Mouse (Mus musculus): ENCODE data around the gene Coq5. TPM values are rescaled to one million over a fixed set of nuclear protein-coding genes. Genes with fewer than 3 reads are reported as not detected.

Gene Coq5
- polyA plus RNA-seq (2015; fragmentation: Nextera tagmentation; extraction: Ambion mirVana) = 38.1 and 42.0 TPM in 2 replicates

DNA sequence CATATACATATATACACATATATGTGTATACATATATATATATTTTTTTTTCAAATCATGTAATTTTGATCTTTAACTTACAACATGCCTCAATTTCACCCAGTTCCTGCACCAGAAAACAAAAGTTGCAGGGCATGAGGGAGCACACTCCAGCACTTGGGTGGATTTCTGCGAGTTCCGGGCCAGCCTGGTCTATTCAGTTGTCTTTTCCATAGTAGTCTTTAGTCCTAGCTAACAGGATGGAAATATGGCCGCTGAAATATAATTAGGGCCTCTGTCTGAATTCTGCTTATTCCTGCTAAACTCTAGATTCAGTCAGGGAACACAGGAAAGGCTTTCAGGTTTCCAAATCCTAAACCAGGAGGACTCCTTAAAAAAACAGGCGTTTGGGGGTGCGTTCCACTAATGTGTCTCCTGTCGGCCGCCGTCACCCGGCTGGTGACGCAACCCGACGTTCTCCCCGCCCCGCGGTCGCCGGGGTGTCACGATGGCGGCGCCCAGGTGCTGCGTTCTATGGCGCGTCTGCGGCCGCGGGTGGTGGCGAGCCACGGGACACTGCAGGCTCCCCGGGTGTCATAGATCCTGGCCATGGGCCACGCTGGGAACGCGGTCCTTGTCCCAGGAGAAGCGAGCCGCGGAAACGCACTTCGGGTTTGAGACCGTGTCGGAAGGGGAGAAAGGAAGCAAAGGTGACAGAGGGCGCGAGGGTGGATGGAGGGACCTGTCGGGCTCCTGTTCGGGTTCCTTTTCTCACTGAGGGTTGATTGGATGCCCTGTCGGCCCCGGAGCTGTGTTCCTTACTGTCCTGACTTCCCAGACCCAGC, at the start of gene Coq5:
Gene Coq5, plus strand, starts transcription at position 441 of the 824 bp plus-strand sequence.
- H3K9ac ChIP-seq = peak within 1 kb of the TSS; percentile 91
- peaks cover 60% of the 10 kb centered on the region for H3K4me1 ChIP-seq (replicated peaks)
- peaks cover 14% of the 10 kb centered on the region for H3K36me3 ChIP-seq
- no peaks in the 10 kb centered on the region for H3K27me3 ChIP-seq
- peak; percentile 80 for DNase-seq
- 3% methylated on average over 45 of the region's 45 CpGs for WGBS (ENCODE audit: insufficient replicate concordance)
- H3K27ac ChIP-seq = peak within 1 kb of the TSS; percentile 73
- H3K4me2 ChIP-seq = peak within 1 kb of the TSS; percentile 90
- ATAC-seq (ENCODE audit: low read depth) = peak; percentile 74
- peak within 1 kb of the TSS; percentile 91 for H3K4me3 ChIP-seq (replicated peaks)
- no peaks in the 10 kb centered on the region for H3K9me3 ChIP-seq (replicated peaks)

GRCm38 (mm10) chr5:115230830-115231551, 48.5 kb upstream of the Coq5 start:
- ATAC-seq (ENCODE audit: low read depth) = no peak
- no peak overlapping the region for H3K4me2 ChIP-seq
- peaks cover 10% of the 10 kb centered on the region for H3K4me1 ChIP-seq (replicated peaks)
- WGBS (ENCODE audit: insufficient replicate concordance) = 56% methylated on average over 15 of the region's 15 CpGs
- no peak for DNase-seq
- H3K9ac ChIP-seq = no peak overlapping the region
- H3K27me3 ChIP-seq = peaks cover 49% of the 10 kb centered on the region
- no peak overlapping the region for H3K27ac ChIP-seq
- no peak overlapping the region for H3K4me3 ChIP-seq (replicated peaks)
- H3K9me3 ChIP-seq (replicated peaks) = no peaks in the 10 kb centered on the region
- no peaks in the 10 kb centered on the region for H3K36me3 ChIP-seq

DNA sequence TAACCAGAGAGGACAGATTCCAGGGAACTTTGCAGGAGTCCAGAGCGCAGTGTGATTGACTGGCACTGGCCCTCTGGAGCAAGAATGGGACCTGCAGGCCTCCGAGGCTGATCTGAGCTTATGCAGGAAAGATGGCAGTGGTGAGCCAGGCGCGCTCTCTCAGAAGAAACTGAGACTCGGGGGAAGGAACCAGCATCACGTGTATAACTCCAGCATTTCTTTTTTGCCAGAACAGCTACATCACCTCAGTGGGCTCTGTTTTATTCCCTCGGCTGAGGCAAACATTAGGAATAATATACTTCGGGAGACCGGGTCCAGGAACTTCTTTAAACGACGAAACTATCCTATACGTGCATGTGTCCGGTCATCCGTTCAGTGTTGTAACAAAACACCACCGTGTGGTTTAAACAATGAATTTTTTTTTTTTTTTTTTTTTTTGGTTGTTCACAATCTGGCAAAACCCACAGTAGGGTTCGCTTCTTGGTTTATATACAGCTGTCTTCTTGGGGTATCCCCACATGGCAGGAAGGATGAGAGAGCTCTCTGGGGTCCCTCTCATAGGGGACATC, 47.8 kb upstream of the Coq5 start:
- no peak overlapping the region for H3K27ac ChIP-seq
- H3K9me3 ChIP-seq (replicated peaks) = no peaks in the 10 kb centered on the region
- H3K4me1 ChIP-seq (replicated peaks) = peaks cover 10% of the 10 kb centered on the region
- ATAC-seq (ENCODE audit: low read depth) (no peak), DNase-seq (no peak)
- no peak overlapping the region for H3K4me3 ChIP-seq (replicated peaks)
- no peaks in the 10 kb centered on the region for H3K36me3 ChIP-seq
- 52% methylated on average over 16 of the region's 16 CpGs for WGBS (ENCODE audit: insufficient replicate concordance)
- no peak overlapping the region for H3K9ac ChIP-seq
- no peak overlapping the region for H3K4me2 ChIP-seq
- peaks cover 49% of the 10 kb centered on the region for H3K27me3 ChIP-seq

DNA sequence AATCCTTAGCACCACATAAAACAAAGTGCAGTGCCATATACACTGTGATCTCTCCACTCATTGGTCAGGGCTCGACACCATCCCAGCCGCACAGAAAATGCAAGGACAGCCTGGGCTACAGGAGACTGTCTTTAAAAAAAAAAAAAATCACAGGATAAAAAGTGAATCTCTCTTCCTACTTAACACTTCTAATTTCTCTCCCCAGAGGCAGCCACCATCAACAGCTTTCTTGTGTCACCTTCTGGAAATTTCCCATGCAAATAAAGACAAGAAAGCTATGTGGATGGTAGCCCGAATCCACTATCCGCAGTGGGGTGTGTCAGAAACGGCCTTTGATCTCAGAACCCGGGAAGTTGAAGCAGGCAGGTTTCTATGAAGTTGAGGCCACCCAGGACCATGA, 47.0 kb upstream of the Coq5 start:
- no peak for DNase-seq
- H3K36me3 ChIP-seq = no peaks in the 10 kb centered on the region
- no peaks in the 10 kb centered on the region for H3K9me3 ChIP-seq (replicated peaks)
- no peak overlapping the region for H3K4me3 ChIP-seq (replicated peaks)
- no peak overlapping the region for H3K27ac ChIP-seq
- 64% methylated on average over 6 of the region's 6 CpGs for WGBS (ENCODE audit: insufficient replicate concordance)
- peaks cover 15% of the 10 kb centered on the region for H3K4me1 ChIP-seq (replicated peaks)
- no peak overlapping the region for H3K9ac ChIP-seq
- ATAC-seq (ENCODE audit: low read depth) = no peak
- no peak overlapping the region for H3K4me2 ChIP-seq
- peaks cover 49% of the 10 kb centered on the region for H3K27me3 ChIP-seq

- H3K4me3 ChIP-seq (replicated peaks) = no peak overlapping the region
- no peak for ATAC-seq (ENCODE audit: low read depth)
- H3K4me1 ChIP-seq (replicated peaks) = peaks cover 18% of the 10 kb centered on the region
- WGBS (ENCODE audit: insufficient replicate concordance) = 82% methylated on average over 14 of the region's 14 CpGs
- H3K9me3 ChIP-seq (replicated peaks) = no peaks in the 10 kb centered on the region
- peaks cover 49% of the 10 kb centered on the region for H3K27me3 ChIP-seq
- DNase-seq = no peak
- no peak overlapping the region for H3K4me2 ChIP-seq
- no peak overlapping the region for H3K9ac ChIP-seq
- H3K27ac ChIP-seq = no peak overlapping the region
- H3K36me3 ChIP-seq = no peaks in the 10 kb centered on the region
Measured at GRCm38 (mm10) chr5:115233031-115233780, 46.3 kb upstream of the Coq5 start.

DNA sequence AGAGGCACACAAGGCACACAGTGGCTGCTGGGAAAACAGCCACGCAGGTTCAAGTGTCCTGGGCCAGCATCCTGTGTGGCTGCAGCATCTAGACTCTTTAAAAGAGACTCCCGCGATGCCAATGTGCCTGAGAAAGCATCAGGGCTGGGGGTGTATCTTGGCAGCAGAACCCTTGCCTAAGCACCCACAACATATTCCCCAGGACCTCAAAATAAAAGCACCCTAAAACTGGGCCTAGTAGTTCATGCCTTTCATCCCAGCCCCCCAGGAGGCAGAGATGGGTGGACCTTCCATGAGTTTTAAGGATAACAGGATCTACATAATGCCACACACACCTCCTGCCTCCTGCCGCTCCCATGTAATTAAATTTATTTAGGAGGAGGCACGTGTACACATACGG, 44.9 kb upstream of the Coq5 start:
- H3K27ac ChIP-seq = no peak overlapping the region
- no peaks in the 10 kb centered on the region for H3K9me3 ChIP-seq (replicated peaks)
- WGBS (ENCODE audit: insufficient replicate concordance) = 81% methylated on average over 6 of the region's 6 CpGs
- no peak overlapping the region for H3K4me3 ChIP-seq (replicated peaks)
- DNase-seq (no peak), ATAC-seq (ENCODE audit: low read depth) (no peak)
- peaks cover 49% of the 10 kb centered on the region for H3K27me3 ChIP-seq
- no peak overlapping the region for H3K9ac ChIP-seq
- H3K4me1 ChIP-seq (replicated peaks) = peaks cover 31% of the 10 kb centered on the region
- H3K36me3 ChIP-seq = no peaks in the 10 kb centered on the region
- H3K4me2 ChIP-seq = peak overlapping the region; percentile 90; the same call in 1 of the 2 replicates

GRCm38 (mm10) chr5:115235323-115235771, 44.1 kb upstream of the Coq5 start:
- peak overlapping the region; percentile 74 for H3K9ac ChIP-seq
- DNase-seq = peak; percentile 20
- peaks cover 49% of the 10 kb centered on the region for H3K27me3 ChIP-seq
- no peaks in the 10 kb centered on the region for H3K9me3 ChIP-seq (replicated peaks)
- peak overlapping the region; percentile 90 for H3K4me2 ChIP-seq
- no peak for ATAC-seq (ENCODE audit: low read depth)
- peaks cover 37% of the 10 kb centered on the region for H3K4me1 ChIP-seq (replicated peaks)
- 2% methylated on average over 45 of the region's 45 CpGs for WGBS (ENCODE audit: insufficient replicate concordance)
- peaks cover 8% of the 10 kb centered on the region for H3K36me3 ChIP-seq
- no peak overlapping the region for H3K27ac ChIP-seq
- H3K4me3 ChIP-seq (replicated peaks) = peak overlapping the region; percentile 63

DNA sequence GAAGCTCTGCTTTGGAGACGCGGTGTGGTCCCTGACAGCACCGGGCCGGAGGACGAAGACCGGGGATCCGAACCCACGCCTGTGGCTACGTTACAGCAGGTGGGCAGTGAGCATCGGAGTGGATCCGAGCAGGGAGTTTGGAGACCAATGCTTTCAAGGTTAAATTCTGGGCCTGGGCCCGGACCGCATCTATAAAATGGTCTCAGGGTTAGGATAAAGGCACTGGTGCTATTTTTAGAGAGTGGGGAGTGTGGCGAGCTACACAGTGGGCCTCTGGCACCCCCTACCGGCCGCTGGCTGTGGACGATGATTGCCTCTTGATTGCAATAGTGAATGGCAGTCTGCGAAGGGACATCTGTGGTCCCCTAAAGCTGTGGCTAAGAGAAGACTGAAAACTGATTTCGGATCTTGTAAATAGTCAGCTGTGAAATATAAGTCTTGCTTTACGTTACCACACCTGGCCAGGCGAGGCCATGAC, 43.6 kb upstream of the Coq5 start, which contains the start of gene Pop5:
Gene Pop5, plus strand, starts transcription at position 51 of the 478 bp plus-strand sequence.
- H3K9me3 ChIP-seq (replicated peaks) = no peaks in the 10 kb centered on the region
- H3K4me2 ChIP-seq = peak within 1 kb of the TSS; percentile 90
- peaks cover 47% of the 10 kb centered on the region for H3K27me3 ChIP-seq
- H3K4me3 ChIP-seq (replicated peaks) = peak within 1 kb of the TSS; percentile 63
- peak; percentile 39 for ATAC-seq (ENCODE audit: low read depth)
- WGBS (ENCODE audit: insufficient replicate concordance) = 1% methylated on average over 21 of the region's 21 CpGs
- H3K4me1 ChIP-seq (replicated peaks) = peaks cover 37% of the 10 kb centered on the region
- peak within 1 kb of the TSS; percentile 74 for H3K9ac ChIP-seq
- H3K36me3 ChIP-seq = peaks cover 13% of the 10 kb centered on the region
- peak; percentile 78 for DNase-seq
- H3K27ac ChIP-seq = no peak within 1 kb of the TSS

DNA sequence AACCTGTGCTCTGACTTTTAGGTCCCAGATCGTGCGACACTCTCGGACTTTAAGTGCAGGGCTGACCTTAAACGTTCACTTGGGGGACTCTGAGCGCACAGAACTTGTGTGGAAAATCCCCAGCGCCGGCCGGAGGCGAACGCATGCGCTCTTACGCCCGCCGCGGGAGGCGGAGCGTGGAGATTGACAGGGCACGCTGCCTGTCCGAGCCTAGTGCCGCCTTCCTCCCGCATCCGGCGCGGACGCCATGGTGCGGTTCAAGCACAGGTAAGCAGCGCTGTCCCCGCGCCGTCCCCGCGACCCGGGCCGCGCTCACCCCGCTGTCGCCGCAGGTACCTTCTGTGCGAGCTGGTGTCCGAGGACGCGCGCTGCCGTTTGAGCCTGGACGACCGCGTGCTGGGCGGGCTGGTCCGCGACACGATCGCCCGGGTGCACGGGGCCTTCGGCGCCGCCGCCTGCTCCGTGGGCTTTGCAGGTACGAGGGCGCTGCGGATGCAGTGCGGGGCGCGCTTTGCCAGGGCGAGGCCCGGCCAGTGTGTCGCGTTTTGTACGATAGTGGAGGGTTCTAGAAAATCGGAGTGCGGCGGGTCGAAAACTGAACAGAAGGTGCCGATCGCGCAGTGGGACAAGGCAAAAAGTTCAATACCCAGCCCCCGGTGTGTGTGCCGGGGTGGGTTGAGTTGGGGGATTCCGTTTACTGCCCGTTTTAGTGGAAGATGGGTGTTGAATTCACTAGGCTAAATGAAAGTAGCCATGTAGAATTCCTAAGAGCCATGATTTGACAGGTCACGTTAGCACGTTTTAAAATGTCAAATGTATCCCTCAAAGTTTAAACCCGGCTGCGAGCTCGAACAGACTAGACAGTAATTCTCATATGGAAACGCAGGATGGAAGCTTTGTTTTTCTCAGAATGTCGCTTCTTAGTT, 41.4 kb upstream of the Coq5 start:
- ATAC-seq (ENCODE audit: low read depth) = peak; percentile 89

GRCm38 (mm10) chr5:115238729-115239195, 40.7 kb upstream of the Coq5 start:
- DNase-seq (no peak), ATAC-seq (ENCODE audit: low read depth) (no peak)
- Histone ChIP-seq H3K27ac (peak overlapping the region; percentile 80), H3K36me3 (peaks cover 42% of the 10 kb centered on the region), H3K4me2 (peak overlapping the region; percentile 95), H3K27me3 (peaks cover 19% of the 10 kb centered on the region), H3K4me3 (replicated peaks) (peak overlapping the region; percentile 89), H3K9ac (peak overlapping the region; percentile 90), H3K4me1 (replicated peaks) (peaks cover 37% of the 10 kb centered on the region), H3K9me3 (replicated peaks) (no peaks in the 10 kb centered on the region)
- WGBS (ENCODE audit: insufficient replicate concordance) = 6% methylated on average over 11 of the region's 11 CpGs

More for the DNA sequence above, 41.4 kb upstream of the Coq5 start:
- Histone ChIP-seq H3K4me1 (replicated peaks) (peaks cover 37% of the 10 kb centered on the region), H3K4me2 (peak overlapping the region; percentile 95), H3K27me3 (peaks cover 26% of the 10 kb centered on the region), H3K9ac (peak overlapping the region; percentile 90), H3K27ac (peak overlapping the region; percentile 80), H3K9me3 (replicated peaks) (no peaks in the 10 kb centered on the region), H3K4me3 (replicated peaks) (peak overlapping the region; percentile 89), H3K36me3 (peaks cover 35% of the 10 kb centered on the region)
- peak; percentile 91 for DNase-seq
- under 1% methylated on average over 88 of the region's 88 CpGs for WGBS (ENCODE audit: insufficient replicate concordance)
